Mouse (Mus musculus): ENCODE measurements at regions not wholly inside any gene's neighbourhood (a gene's known extent, or its start where the extent isn't known, plus 50 kb on each side); places are given as distances from the start of the nearest gene placed in this dataset.

- DNase-seq: no peak
Observed at GRCm38 (mm10) chr19:49396257-49396656, 1190.4 kb downstream of the Sorcs3 start.

- no peak for DNase-seq
Observed at GRCm38 (mm10) chr19:49415326-49415725, 1209.5 kb downstream of the Sorcs3 start.

- DNase-seq: peak; percentile 9
Observed at GRCm38 (mm10) chr19:49423059-49423900, 1217.5 kb downstream of the Sorcs3 start.
